Mouse (Mus musculus): ENCODE results near the gene Gpn3. TPM values are rescaled to one million over a fixed set of nuclear protein-coding genes. Genes with fewer than 3 reads are reported as not detected.

Gene Gpn3
- polyA plus RNA-seq, 1 experiment, result 35.9 TPM

DNA sequence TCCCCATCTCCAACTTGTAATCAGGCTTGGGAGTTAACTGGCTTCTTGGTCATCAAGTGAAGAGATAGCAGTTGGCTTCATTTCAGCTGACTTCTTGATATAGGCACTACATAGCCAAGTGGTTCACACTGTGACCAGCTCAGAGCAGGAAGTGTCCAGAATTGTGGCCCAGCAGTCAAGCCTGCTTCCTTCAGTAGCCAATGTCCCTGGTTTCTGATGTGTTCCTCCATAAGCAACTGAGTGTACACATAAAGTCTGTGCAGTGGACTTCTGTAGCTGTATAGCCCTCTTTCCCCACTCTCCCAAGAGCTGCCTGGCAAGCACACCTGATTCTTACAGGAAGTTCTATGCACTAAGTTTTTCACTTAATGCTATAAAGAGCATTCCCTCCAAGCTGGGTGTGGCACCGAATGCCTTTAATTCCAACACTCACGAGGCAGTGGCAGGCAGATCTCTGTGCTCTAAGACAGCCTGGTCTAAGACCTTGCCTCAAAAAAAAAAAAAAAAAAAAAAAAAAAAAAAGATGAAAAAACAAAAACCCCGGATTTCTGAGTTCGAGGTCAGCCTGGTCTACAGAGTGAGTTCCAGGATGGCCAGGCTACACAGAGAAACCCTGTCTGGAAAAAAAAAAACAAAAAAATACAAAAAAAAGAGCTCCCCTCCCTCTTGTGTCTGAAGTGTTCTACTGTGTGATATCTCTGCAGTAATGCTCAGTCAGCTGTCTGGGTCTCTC is 5.6 kb downstream of the Gpn3 start:
- Histone ChIP-seq H3K79me3 (ENCODE audit: low read depth) (peaks cover 13% of the 10 kb centered on the region), H3K79me2 (ENCODE audit: control insufficient read depth, insufficient read depth) (peaks cover 18% of the 10 kb centered on the region), H3K27me3 (ENCODE audit: control insufficient read depth, insufficient read depth, insufficient read length) (no peaks in the 10 kb centered on the region), H3K4me3 (ENCODE audit: insufficient read depth, poor library complexity, severe bottlenecking) (no peak overlapping the region), H3K36me3 (ENCODE audit: control insufficient read depth, insufficient read depth) (peaks cover 32% of the 10 kb centered on the region), H3ac (ENCODE audit: control insufficient read depth, insufficient read length, low read depth) (no peak overlapping the region)
- TF ChIP-seq MYOG (IDR thresholded peaks at IDR 0.05; ENCODE audit: control insufficient read depth, extremely low read depth, insufficient read length), result no peak
- TF ChIP-seq CTCF (IDR thresholded peaks at IDR 0.05; ENCODE audit: control insufficient read depth, insufficient read depth, insufficient read length), result no peak
- TF ChIP-seq MAX (IDR thresholded peaks at IDR 0.05), result no peak
- TF ChIP-seq MYOD1 (IDR thresholded peaks at IDR 0.05; ENCODE audit: control insufficient read depth, insufficient read length, low read depth), result no peak
- TF ChIP-seq CEBPB (IDR thresholded peaks at IDR 0.05; ENCODE audit: low read depth), result no peak
- TF ChIP-seq USF1 (IDR thresholded peaks at IDR 0.05; ENCODE audit: low read depth), result no peak
- no peak for TF ChIP-seq FOSL1 (IDR thresholded peaks at IDR 0.05; ENCODE audit: insufficient read depth, low read length, poor library complexity, severe bottlenecking)

DNA sequence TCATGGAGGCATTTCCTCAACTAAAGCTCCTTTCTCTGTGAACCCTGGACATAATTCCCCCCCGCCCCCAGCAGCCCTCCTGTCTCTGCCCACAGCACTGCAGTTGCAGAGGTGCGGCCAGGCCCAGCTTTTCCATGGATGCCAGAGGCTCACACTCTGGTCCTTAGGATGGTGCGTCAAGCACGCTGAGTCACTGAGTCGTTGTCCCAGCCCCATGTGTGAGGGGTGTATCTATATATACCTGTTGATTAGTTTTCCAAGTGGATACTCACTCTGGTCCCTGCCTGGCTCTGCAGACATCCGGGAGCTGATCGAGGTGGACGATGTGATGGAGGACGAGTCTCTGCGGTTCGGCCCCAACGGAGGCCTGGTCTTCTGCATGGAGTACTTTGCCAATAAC is 6.5 kb downstream of the Gpn3 start:
- no peak overlapping the region for H3K4me3 ChIP-seq (ENCODE audit: insufficient read depth, poor library complexity, severe bottlenecking)
- no peak for TF ChIP-seq MYOG (IDR thresholded peaks at IDR 0.05; ENCODE audit: control insufficient read depth, extremely low read depth, insufficient read length)
- no peak for TF ChIP-seq CEBPB (IDR thresholded peaks at IDR 0.05; ENCODE audit: low read depth)
- no peak for TF ChIP-seq MAX (IDR thresholded peaks at IDR 0.05)
- no peak for TF ChIP-seq MYOD1 (IDR thresholded peaks at IDR 0.05; ENCODE audit: control insufficient read depth, insufficient read length, low read depth)
- TF ChIP-seq USF1 (IDR thresholded peaks at IDR 0.05; ENCODE audit: low read depth), result no peak
- TF ChIP-seq FOSL1 (IDR thresholded peaks at IDR 0.05; ENCODE audit: insufficient read depth, low read length, poor library complexity, severe bottlenecking), result no peak
- TF ChIP-seq CTCF (IDR thresholded peaks at IDR 0.05; ENCODE audit: control insufficient read depth, insufficient read depth, insufficient read length), result no peak
- peaks cover 10% of the 10 kb centered on the region for H3K79me2 ChIP-seq (ENCODE audit: control insufficient read depth, insufficient read depth)
- peaks cover 6% of the 10 kb centered on the region for H3K79me3 ChIP-seq (ENCODE audit: low read depth)
- no peaks in the 10 kb centered on the region for H3K27me3 ChIP-seq (ENCODE audit: control insufficient read depth, insufficient read depth, insufficient read length)
- H3K36me3 ChIP-seq (ENCODE audit: control insufficient read depth, insufficient read depth), result peaks cover 34% of the 10 kb centered on the region
- H3ac ChIP-seq (ENCODE audit: control insufficient read depth, insufficient read length, low read depth), result no peak overlapping the region

DNA sequence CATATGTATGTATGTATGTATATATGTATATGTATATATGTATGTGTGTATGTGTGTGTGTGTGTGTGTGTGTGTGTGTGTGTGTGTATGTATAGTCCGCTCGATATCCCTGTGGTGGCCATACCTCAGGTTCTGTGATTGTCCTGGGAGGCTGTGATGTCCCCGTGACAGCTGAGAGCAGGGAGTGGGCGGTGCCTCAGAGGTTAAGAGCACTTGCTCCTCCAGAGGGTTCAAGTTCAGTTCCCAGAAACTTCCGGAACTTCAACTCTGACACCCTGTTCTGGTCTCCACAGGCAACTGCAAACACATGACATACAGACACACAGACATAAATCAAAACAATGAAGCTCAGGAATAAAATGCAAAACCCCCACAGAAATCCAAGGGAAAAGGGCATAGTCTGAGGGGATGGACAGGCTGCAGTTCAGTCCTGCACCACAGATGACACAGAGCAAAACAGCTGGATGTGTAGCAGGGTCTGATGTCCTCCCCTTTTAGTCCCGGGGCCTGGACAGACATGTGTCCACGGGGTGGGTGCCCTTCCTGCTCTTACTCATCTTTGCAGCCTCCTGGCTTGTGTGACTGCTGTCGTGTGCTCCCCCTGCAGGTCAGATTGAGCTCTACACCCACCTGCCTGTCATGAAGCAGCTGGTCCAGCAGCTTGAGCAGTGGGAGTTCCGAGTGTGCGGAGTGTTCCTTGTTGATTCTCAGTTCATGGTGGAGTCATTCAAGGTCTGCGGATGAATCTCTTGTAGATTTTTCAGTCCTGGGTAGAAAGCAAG is 7.9 kb downstream of the Gpn3 start:
- Histone ChIP-seq H3ac (ENCODE audit: control insufficient read depth, insufficient read length, low read depth) (no peak overlapping the region), H3K36me3 (ENCODE audit: control insufficient read depth, insufficient read depth) (peaks cover 32% of the 10 kb centered on the region), H3K27me3 (ENCODE audit: control insufficient read depth, insufficient read depth, insufficient read length) (no peaks in the 10 kb centered on the region), H3K79me2 (ENCODE audit: control insufficient read depth, insufficient read depth) (no peaks in the 10 kb centered on the region), H3K79me3 (ENCODE audit: low read depth) (no peaks in the 10 kb centered on the region), H3K4me3 (ENCODE audit: insufficient read depth, poor library complexity, severe bottlenecking) (no peak overlapping the region)
- no peak for TF ChIP-seq CEBPB (IDR thresholded peaks at IDR 0.05; ENCODE audit: low read depth)
- TF ChIP-seq MYOG (IDR thresholded peaks at IDR 0.05; ENCODE audit: control insufficient read depth, extremely low read depth, insufficient read length), result no peak
- peak; percentile 90 for TF ChIP-seq CTCF (IDR thresholded peaks at IDR 0.05; ENCODE audit: control insufficient read depth, insufficient read depth, insufficient read length)
- no peak for TF ChIP-seq FOSL1 (IDR thresholded peaks at IDR 0.05; ENCODE audit: insufficient read depth, low read length, poor library complexity, severe bottlenecking)
- no peak for TF ChIP-seq MYOD1 (IDR thresholded peaks at IDR 0.05; ENCODE audit: control insufficient read depth, insufficient read length, low read depth)
- TF ChIP-seq MAX (IDR thresholded peaks at IDR 0.05), result peak; percentile 28
- TF ChIP-seq USF1 (IDR thresholded peaks at IDR 0.05; ENCODE audit: low read depth), result no peak

DNA sequence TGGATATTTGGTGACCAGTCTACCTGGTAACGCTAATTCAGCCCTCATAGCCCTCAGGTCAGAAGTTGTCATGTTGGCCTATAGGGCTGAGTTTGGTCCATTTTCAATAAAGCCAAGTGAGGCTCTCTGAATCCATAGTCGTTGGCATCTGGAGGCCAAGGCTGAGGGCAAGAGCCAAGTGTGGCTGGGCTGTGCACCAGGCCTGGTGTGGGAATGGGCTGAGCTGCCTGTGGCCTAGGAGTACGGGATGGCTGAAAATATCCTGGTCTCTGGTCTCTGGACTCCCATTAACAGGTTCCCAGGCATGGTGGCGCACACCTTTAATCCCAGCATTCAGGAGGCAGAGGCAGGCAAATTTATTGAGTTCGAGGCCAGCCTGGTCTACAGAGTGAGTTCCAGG is 18.3 kb downstream of the Gpn3 start:
- H3K79me3 ChIP-seq (ENCODE audit: low read depth), result peaks cover 13% of the 10 kb centered on the region
- TF ChIP-seq MAX (IDR thresholded peaks at IDR 0.05), result no peak
- no peak for TF ChIP-seq USF1 (IDR thresholded peaks at IDR 0.05; ENCODE audit: low read depth)
- no peak for TF ChIP-seq CEBPB (IDR thresholded peaks at IDR 0.05; ENCODE audit: low read depth)
- TF ChIP-seq MYOD1 (IDR thresholded peaks at IDR 0.05; ENCODE audit: control insufficient read depth, insufficient read length, low read depth), result no peak
- no peak for TF ChIP-seq MYOG (IDR thresholded peaks at IDR 0.05; ENCODE audit: control insufficient read depth, extremely low read depth, insufficient read length)
- no peak for TF ChIP-seq FOSL1 (IDR thresholded peaks at IDR 0.05; ENCODE audit: insufficient read depth, low read length, poor library complexity, severe bottlenecking)
- no peak for TF ChIP-seq CTCF (IDR thresholded peaks at IDR 0.05; ENCODE audit: control insufficient read depth, insufficient read depth, insufficient read length)
- no peaks in the 10 kb centered on the region for H3K36me3 ChIP-seq (ENCODE audit: control insufficient read depth, insufficient read depth)
- no peaks in the 10 kb centered on the region for H3K27me3 ChIP-seq (ENCODE audit: control insufficient read depth, insufficient read depth, insufficient read length)
- no peak overlapping the region for H3ac ChIP-seq (ENCODE audit: control insufficient read depth, insufficient read length, low read depth)
- H3K4me3 ChIP-seq (ENCODE audit: insufficient read depth, poor library complexity, severe bottlenecking), result no peak overlapping the region
- peaks cover 26% of the 10 kb centered on the region for H3K79me2 ChIP-seq (ENCODE audit: control insufficient read depth, insufficient read depth)

DNA sequence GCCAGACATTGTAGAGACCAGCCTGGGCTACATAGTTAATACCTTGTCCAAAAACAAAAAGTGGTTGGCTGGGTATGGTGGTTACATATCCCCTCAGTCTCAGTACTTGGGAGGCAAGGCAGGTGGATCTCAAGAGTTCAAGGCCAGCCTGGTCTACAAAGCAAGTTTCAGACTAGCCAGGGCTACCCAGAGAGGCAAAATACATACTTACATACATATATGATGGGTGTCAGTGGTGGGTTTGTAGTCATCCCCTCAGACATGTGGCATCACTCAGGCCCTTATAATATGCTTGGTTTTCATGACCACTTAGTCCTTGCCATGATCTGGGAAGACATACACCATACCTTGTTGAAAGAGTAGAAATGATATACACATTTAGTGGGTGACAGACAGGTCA is 19.0 kb downstream of the Gpn3 start:
- Histone ChIP-seq H3K79me3 (ENCODE audit: low read depth) (peaks cover 15% of the 10 kb centered on the region), H3K36me3 (ENCODE audit: control insufficient read depth, insufficient read depth) (no peaks in the 10 kb centered on the region), H3K27me3 (ENCODE audit: control insufficient read depth, insufficient read depth, insufficient read length) (no peaks in the 10 kb centered on the region), H3K4me3 (ENCODE audit: insufficient read depth, poor library complexity, severe bottlenecking) (no peak overlapping the region), H3K79me2 (ENCODE audit: control insufficient read depth, insufficient read depth) (peaks cover 30% of the 10 kb centered on the region), H3ac (ENCODE audit: control insufficient read depth, insufficient read length, low read depth) (no peak overlapping the region)
- TF ChIP-seq CTCF (IDR thresholded peaks at IDR 0.05; ENCODE audit: control insufficient read depth, insufficient read depth, insufficient read length) (no peak), MAX (IDR thresholded peaks at IDR 0.05) (no peak), FOSL1 (IDR thresholded peaks at IDR 0.05; ENCODE audit: insufficient read depth, low read length, poor library complexity, severe bottlenecking) (no peak), CEBPB (IDR thresholded peaks at IDR 0.05; ENCODE audit: low read depth) (no peak), MYOD1 (IDR thresholded peaks at IDR 0.05; ENCODE audit: control insufficient read depth, insufficient read length, low read depth) (no peak), USF1 (IDR thresholded peaks at IDR 0.05; ENCODE audit: low read depth) (no peak), MYOG (IDR thresholded peaks at IDR 0.05; ENCODE audit: control insufficient read depth, extremely low read depth, insufficient read length) (no peak)

Measured in C2C12 (cell line).